Comparison of ENCODE assay signal across 8 mouse cellular contexts in genomic region chr8:25353822-25354770, GRCm38 (mm10).
DNase-seq lines count a peak whose midpoint lies in the region; ATAC-seq lines count a peak whose summit lies in the region.

No protein-coding gene starts in this region.

- 8% methylated on average over 27 of the region's 27 CpGs for WGBS in heart, embryonic 13.5 days
- WGBS in hindbrain, embryonic 10.5 days: 13% methylated on average over 27 of the region's 27 CpGs

- peaks cover 37% of the 10 kb centered on the region for H3K27me3 ChIP-seq in heart, embryonic 13.5 days (replicated peaks)
- peaks cover 45% of the 10 kb centered on the region for H3K27me3 ChIP-seq in hindbrain, embryonic 10.5 days (ENCODE audit: insufficient read depth, poor library complexity, severe bottlenecking)

- H3K4me1 ChIP-seq in heart, embryonic 13.5 days: peaks cover 11% of the 10 kb centered on the region
- peaks cover 13% of the 10 kb centered on the region; the same call in 1 of the 2 replicates for H3K4me1 ChIP-seq in hindbrain, embryonic 10.5 days (replicated peaks)

- peak overlapping the region; percentile 73 for H3K9ac ChIP-seq in heart, embryonic 13.5 days

- no peak for DNase-seq in heart, postnatal 25 days (ENCODE audit: low spot score)
- peak; percentile 60 to 61 for DNase-seq in cerebellum, postnatal 10 days
- peak; percentile 37 for DNase-seq in hindbrain, embryonic 10.5 days (ENCODE audit: low spot score)
- peak; percentile 19 for DNase-seq in yolk sac, embryonic 10.5 days (ENCODE audit: low spot score)
- DNase-seq in gastrocnemius, postnatal 14 days: no peak
- DNase-seq in urinary bladder, adult 2 months (ENCODE audit: low spot score): no peak

- no peaks in the 10 kb centered on the region for H3K36me3 ChIP-seq in heart, embryonic 13.5 days
- no peaks in the 10 kb centered on the region for H3K36me3 ChIP-seq in hindbrain, embryonic 10.5 days

- no peak for ATAC-seq in heart, embryonic 13.5 days (ENCODE audit: extremely low read depth, insufficient number of reproducible peaks, low FRiP score, low TSS enrichment)
- ATAC-seq in megakaryocyte progenitor cell, adult 5-6 weeks (replicated peaks; ENCODE audit: poor library complexity): peak; percentile 86

- peak overlapping the region; percentile 68 for H3K4me2 ChIP-seq in heart, embryonic 13.5 days

- no peaks in the 10 kb centered on the region for H3K9me3 ChIP-seq in heart, embryonic 13.5 days
- no peaks in the 10 kb centered on the region for H3K9me3 ChIP-seq in hindbrain, embryonic 10.5 days

- H3K4me3 ChIP-seq in heart, embryonic 13.5 days: peak overlapping the region; percentile 41
- H3K4me3 ChIP-seq in hindbrain, embryonic 10.5 days: peak overlapping the region; percentile 35

- H3K27ac ChIP-seq in heart, embryonic 13.5 days (replicated peaks): no peak overlapping the region
- peak overlapping the region; percentile 50; the same call in 1 of the 2 replicates for H3K27ac ChIP-seq in hindbrain, embryonic 10.5 days

- intact Hi-C loops in heart, postnatal 25 days (cut with DNase I): no loop called here
- intact Hi-C loops in gastrocnemius, postnatal 14 days (cut with DNase I; ENCODE audit: low total_unique reads): no loop called here

Comparison
In these comparisons a context has a peak if more than half of its experiments do, and no peak if none do; other contexts are left out.
1. DNase-seq: peak in cerebellum, postnatal 10 days (2 of 2), hindbrain, embryonic 10.5 days (single experiment) and yolk sac, embryonic 10.5 days (single experiment); none in heart, postnatal 25 days (single experiment), gastrocnemius, postnatal 14 days (single experiment) and urinary bladder, adult 2 months (single experiment).